Mouse (Mus musculus): ENCODE results near the gene Slc7a7.

DNA sequence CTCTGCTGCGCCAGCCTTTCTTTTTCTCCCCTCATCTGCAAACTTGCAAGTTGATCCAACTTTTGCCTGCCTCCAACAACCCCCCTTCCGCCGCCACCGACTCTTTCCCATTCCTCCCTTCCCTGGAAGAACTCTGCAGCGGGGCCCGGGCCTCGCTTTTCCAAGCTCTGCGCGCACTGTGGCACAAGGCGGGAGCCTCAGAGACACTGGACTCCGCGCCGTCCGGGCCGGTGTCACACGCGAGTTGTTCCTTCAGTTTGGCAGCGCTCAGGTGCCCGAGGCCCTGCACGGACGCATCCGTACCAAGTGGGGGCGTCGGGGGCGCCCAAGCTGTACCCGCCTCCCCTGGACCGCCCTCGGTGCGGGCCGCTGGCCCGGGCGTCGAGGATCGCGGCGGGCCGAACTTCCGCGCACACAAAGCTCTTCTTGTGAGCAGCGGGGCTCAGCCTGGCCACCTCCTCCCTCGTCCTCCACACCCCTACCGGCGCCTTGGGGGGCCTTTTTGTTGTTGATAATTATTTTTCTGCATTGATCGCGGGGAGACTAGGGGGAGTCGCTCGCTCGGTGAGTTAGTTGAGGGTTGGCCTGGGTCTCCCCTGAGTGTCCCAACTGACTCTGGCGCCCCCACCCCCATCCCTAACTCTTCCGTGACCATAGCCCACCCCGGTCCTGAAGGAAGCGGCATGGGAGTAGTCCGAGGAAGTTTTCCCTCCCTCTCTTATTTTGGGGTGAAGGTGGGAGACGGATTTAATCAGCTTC, 14.7 kb upstream of the Slc7a7 start:
- peak; percentile 13 for TF ChIP-seq CTCF (IDR thresholded peaks at IDR 0.05; ENCODE audit: control insufficient read depth, insufficient read depth, insufficient read length)
- TF ChIP-seq FOSL1 (IDR thresholded peaks at IDR 0.05; ENCODE audit: insufficient read depth, low read length, poor library complexity, severe bottlenecking) = no peak
- no peak for TF ChIP-seq MAX (IDR thresholded peaks at IDR 0.05)
- no peak for TF ChIP-seq CEBPB (IDR thresholded peaks at IDR 0.05; ENCODE audit: low read depth)
